Mouse (Mus musculus) gastrocnemius, postnatal 4 days (tissue): Measurements from ENCODE around the gene Cped1. TPM values are rescaled to one million over a fixed set of nuclear protein-coding genes. Genes with fewer than 3 reads are reported as not detected.

Source experiments
- DNase-seq, 2 experiments: peaks; one replicate each; pipeline ENCODE4 v3.0.0; 2021 to 2022; ENCODE audit warnings: low spot score in 2 of 2, mixed read lengths in 2 of 2
- total RNA-seq, 2 experiments: library from RNA; stranded (reverse); gene quantifications; 2 replicates each; pipeline ENCODE4 v1.2.3; 2021

Cped1 gene
- total RNA-seq, 2 experiments from 2014 or later = 21.4 to 23.3 TPM

- no peak for DNase-seq
Measured at GRCm38 (mm10) chr6:22140786-22141185, 155.1 kb downstream of the Cped1 start.

GRCm38 (mm10) chr6:22147236-22147635 lies 161.5 kb downstream of the Cped1 start:
- DNase-seq = no peak

GRCm38 (mm10) chr6:22148511-22148910 lies 162.8 kb downstream of the Cped1 start:
- no peak for DNase-seq

- DNase-seq = peak; percentile 25 to 41
Measured at GRCm38 (mm10) chr6:22157461-22157860, 171.7 kb downstream of the Cped1 start.

- no peak for DNase-seq
Measured at GRCm38 (mm10) chr6:22161944-22162343, 176.2 kb downstream of the Cped1 start.

- no peak for DNase-seq
Measured at GRCm38 (mm10) chr6:22168388-22168787, 182.7 kb downstream of the Cped1 start.

GRCm38 (mm10) chr6:22178721-22179295 lies 193.1 kb downstream of the Cped1 start:
- DNase-seq = no peak

GRCm38 (mm10) chr6:22180316-22180715 lies 194.6 kb downstream of the Cped1 start:
- DNase-seq = no peak

- no peak for DNase-seq
Measured at GRCm38 (mm10) chr6:22186967-22187366, 201.3 kb downstream of the Cped1 start.

GRCm38 (mm10) chr6:22189346-22190335 lies 203.9 kb downstream of the Cped1 start:
- no peak for DNase-seq

- no peak for DNase-seq
Measured at GRCm38 (mm10) chr6:22198603-22199002, 212.9 kb downstream of the Cped1 start.

GRCm38 (mm10) chr6:22199473-22199872 lies 213.8 kb downstream of the Cped1 start:
- no peak for DNase-seq

- DNase-seq = no peak
Measured at GRCm38 (mm10) chr6:22200133-22200532, 214.4 kb downstream of the Cped1 start.

GRCm38 (mm10) chr6:22201879-22202278 lies 216.2 kb downstream of the Cped1 start:
- no peak for DNase-seq

GRCm38 (mm10) chr6:22205030-22205750 lies 219.5 kb downstream of the Cped1 start:
- no peak for DNase-seq

GRCm38 (mm10) chr6:22205751-22206121 lies 220.0 kb downstream of the Cped1 start:
- DNase-seq = no peak

GRCm38 (mm10) chr6:22206179-22206578 lies 220.5 kb downstream of the Cped1 start:
- no peak for DNase-seq

- no peak for DNase-seq
Measured at GRCm38 (mm10) chr6:22206630-22207293, 221.0 kb downstream of the Cped1 start.

GRCm38 (mm10) chr6:22212158-22212557 lies 226.4 kb downstream of the Cped1 start:
- DNase-seq = no peak

- no peak for DNase-seq
Measured at GRCm38 (mm10) chr6:22213187-22213586, 227.5 kb downstream of the Cped1 start.

- no peak for DNase-seq
Measured at GRCm38 (mm10) chr6:22213813-22214212, 228.1 kb downstream of the Cped1 start.
